Mouse (Mus musculus) embryonic facial prominence, embryonic 10.5 days (tissue): Measurements from ENCODE around the gene Renbp. TPM values are rescaled to one million over a fixed set of nuclear protein-coding genes. Genes with fewer than 3 reads are reported as not detected.

ENCODE experiments used
- DNase-seq: peaks from one replicate; pipeline ENCODE4 v3.0.0-alpha.2; 2017; ENCODE audit warnings: low spot score
- H3K27ac ChIP-seq: fragments of 300-500 bp; sonication (generic); replicated peaks from 2 replicates; pipeline ENCODE4 v1.5.1; 2016; ENCODE audit warnings: mild to moderate bottlenecking
- H3K27me3 ChIP-seq: fragments of 300-500 bp; sonication (generic); replicated peaks from 2 replicates; pipeline ENCODE4 v1.6.1; 2016; ENCODE audit warnings: low read depth, mild to moderate bottlenecking; ENCODE audit not compliant: poor library complexity, severe bottlenecking
- H3K36me3 ChIP-seq: fragments of 300-500 bp; sonication (generic); replicated peaks from 2 replicates; pipeline ENCODE4 v1.6.1; 2016; ENCODE audit warnings: mild to moderate bottlenecking, moderate library complexity
- H3K4me1 ChIP-seq: fragments of 300-500 bp; sonication (generic); 2 replicates; pipeline ENCODE4 v1.6.1; 2016
- H3K4me3 ChIP-seq: fragments of 300-500 bp; sonication (generic); 2 replicates; pipeline ENCODE4 v1.5.1; 2016; ENCODE audit warnings: mild to moderate bottlenecking, moderate library complexity
- H3K9me3 ChIP-seq: fragments of 300-500 bp; sonication (generic); 2 replicates; pipeline ENCODE4 v1.6.1; 2016; ENCODE audit warnings: mild to moderate bottlenecking
- WGBS: fragments of 180-500 bp; shearing (Covaris S2); methylation state at CpG from one replicate; pipeline ENCODE4 v1.1.7; 2016; 5-methylcytosine and 5-hydroxymethylcytosine counted together
- polyA plus RNA-seq: library from polyadenylated mRNA; unstranded; fragments of >200 nt; fragmentation: Nextera tagmentation; extraction: Ambion mirVana; gene quantifications from 2 replicates; pipeline ENCODE4 v1.2.1, GENCODE M21; 2016

Gene Renbp
- 22.4 and 23.3 TPM in 2 replicates for polyA plus RNA-seq

GRCm38 (mm10) chrX:73930402-73931062 is at the start of gene Renbp:
Renbp (minus strand) TSS chrX:73930850.
- no peaks in the 10 kb centered on the region for H3K36me3 ChIP-seq
- 41% methylated on average over 17 of the region's 17 CpGs for WGBS
- peak within 1 kb of the TSS; percentile 43 for H3K4me3 ChIP-seq
- H3K27ac ChIP-seq: no peak within 1 kb of the TSS
- no peaks in the 10 kb centered on the region for H3K9me3 ChIP-seq
- 0 out of 2 replicates have a peak, but pooled peaks cover 4% of the 10 kb centered on the region for H3K27me3 ChIP-seq
- H3K4me1 ChIP-seq: 0 out of 2 replicates have a peak, but pooled peaks cover 4% of the 10 kb centered on the region
- DNase-seq: peak; percentile 69

- no peak for DNase-seq
Measured at GRCm38 (mm10) chrX:73977783-73978182, 47.1 kb upstream of the Renbp start.

GRCm38 (mm10) chrX:73976283-73976682 is 45.6 kb upstream of the Renbp start:
- H3K9me3 ChIP-seq: no peaks in the 10 kb centered on the region
- no peaks in the 10 kb centered on the region for H3K27me3 ChIP-seq
- no peaks in the 10 kb centered on the region for H3K36me3 ChIP-seq
- no peak for DNase-seq
- WGBS: 86% methylated on average over 2 of the region's 2 CpGs
- H3K27ac ChIP-seq: no peak overlapping the region
- H3K4me3 ChIP-seq: no peak overlapping the region
- H3K4me1 ChIP-seq: no peaks in the 10 kb centered on the region

More at GRCm38 (mm10) chrX:73977783-73978182, 47.1 kb upstream of the Renbp start:
- Histone ChIP-seq H3K9me3 (no peaks in the 10 kb centered on the region), H3K27ac (no peak overlapping the region), H3K36me3 (no peaks in the 10 kb centered on the region), H3K27me3 (no peaks in the 10 kb centered on the region), H3K4me1 (no peaks in the 10 kb centered on the region), H3K4me3 (no peak overlapping the region)
- 71% methylated on average over 1 of the region's 1 CpGs for WGBS

- Histone ChIP-seq H3K4me3 (no peak overlapping the region), H3K27me3 (peaks cover 2% of the 10 kb centered on the region; the same call in 1 of the 2 replicates), H3K9me3 (no peaks in the 10 kb centered on the region), H3K27ac (no peak overlapping the region), H3K4me1 (0 out of 2 replicates have a peak, but pooled peaks cover 4% of the 10 kb centered on the region), H3K36me3 (no peaks in the 10 kb centered on the region)
- 79% methylated on average over 4 of the region's 4 CpGs for WGBS
- DNase-seq: no peak
Measured at GRCm38 (mm10) chrX:73972774-73973173, 42.1 kb upstream of the Renbp start.

- no peaks in the 10 kb centered on the region; the same call in 1 of the 2 replicates for H3K9me3 ChIP-seq
- H3K27me3 ChIP-seq: peaks cover 18% of the 10 kb centered on the region; the same call in 1 of the 2 replicates
- no peak overlapping the region for H3K4me3 ChIP-seq
- no peaks in the 10 kb centered on the region for H3K36me3 ChIP-seq
- H3K27ac ChIP-seq: no peak overlapping the region
- 0 out of 2 replicates have a peak, but pooled peaks cover 4% of the 10 kb centered on the region for H3K4me1 ChIP-seq
- DNase-seq: no peak
Measured at GRCm38 (mm10) chrX:73970781-73971180, 40.1 kb upstream of the Renbp start.

GRCm38 (mm10) chrX:73969729-73970128 is 39.1 kb upstream of the Renbp start:
- Histone ChIP-seq H3K27ac (no peak overlapping the region), H3K4me3 (no peak overlapping the region), H3K36me3 (no peaks in the 10 kb centered on the region), H3K27me3 (peaks cover 19% of the 10 kb centered on the region; the same call in 1 of the 2 replicates), H3K4me1 (peaks cover 4% of the 10 kb centered on the region; the same call in 1 of the 2 replicates), H3K9me3 (no peaks in the 10 kb centered on the region; the same call in 1 of the 2 replicates)
- no peak for DNase-seq
- 86% methylated on average over 2 of the region's 2 CpGs for WGBS

GRCm38 (mm10) chrX:73969167-73969566 is 38.5 kb upstream of the Renbp start:
- no peak overlapping the region for H3K4me3 ChIP-seq
- peaks cover 5% of the 10 kb centered on the region for H3K36me3 ChIP-seq
- no peak overlapping the region for H3K27ac ChIP-seq
- H3K27me3 ChIP-seq: peaks cover 25% of the 10 kb centered on the region; the same call in 1 of the 2 replicates
- peaks cover 10% of the 10 kb centered on the region for H3K4me1 ChIP-seq
- H3K9me3 ChIP-seq: no peaks in the 10 kb centered on the region; the same call in 1 of the 2 replicates
- DNase-seq: no peak
- WGBS: 79% methylated on average over 1 of the region's 1 CpGs

DNA sequence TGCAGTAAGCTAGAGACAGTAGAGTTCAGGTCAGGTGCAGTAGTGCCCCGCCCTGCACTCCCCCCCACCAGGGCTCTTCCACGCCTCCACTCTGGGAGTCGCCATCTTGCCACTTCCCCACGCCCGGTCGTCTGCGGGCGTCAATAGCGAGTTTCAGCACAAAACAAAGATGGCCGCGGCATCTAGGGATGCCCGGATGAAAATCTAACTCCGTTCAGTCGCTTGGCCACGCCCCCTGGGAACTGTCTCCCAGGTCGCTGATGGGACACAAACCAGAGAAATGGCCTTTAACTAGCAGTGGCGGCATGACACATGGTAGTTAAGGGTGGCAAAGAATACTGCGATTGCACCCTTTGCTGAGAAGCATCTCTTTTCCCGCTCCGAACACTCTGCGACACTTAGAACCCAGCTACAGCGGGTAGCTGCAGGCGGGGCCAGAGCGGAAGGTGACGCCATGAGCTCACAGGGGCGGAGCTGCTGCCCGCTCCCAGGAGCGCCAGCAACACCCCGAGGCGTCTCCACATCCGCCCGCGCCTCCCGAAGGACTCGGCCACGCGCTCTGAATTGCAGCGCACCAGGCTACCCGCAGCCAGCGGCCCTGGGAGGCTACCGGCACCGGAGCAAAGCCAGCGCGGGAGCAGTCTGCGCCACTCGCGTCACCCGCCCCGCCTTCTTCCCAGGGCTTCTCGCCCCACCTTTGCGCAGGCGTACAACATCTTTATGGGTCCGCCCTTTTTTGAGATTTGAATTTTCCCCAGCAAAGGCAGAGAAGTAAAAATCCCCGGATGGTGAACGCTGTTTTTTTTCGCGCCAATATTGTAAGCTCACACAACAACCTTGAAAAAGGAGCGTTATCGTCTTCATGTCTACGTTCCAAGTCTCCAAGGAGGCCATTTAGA is 36.8 kb upstream of the Renbp start:
- peak; percentile 90 for DNase-seq
- peak overlapping the region; percentile 96 for H3K27ac ChIP-seq
- H3K27me3 ChIP-seq: peaks cover 25% of the 10 kb centered on the region; the same call in 1 of the 2 replicates
- peaks cover 19% of the 10 kb centered on the region for H3K36me3 ChIP-seq
- H3K4me1 ChIP-seq: peaks cover 25% of the 10 kb centered on the region
- H3K4me3 ChIP-seq: peak overlapping the region; percentile 76
- H3K9me3 ChIP-seq: no peaks in the 10 kb centered on the region; the same call in 1 of the 2 replicates
- WGBS: 15% methylated on average over 60 of the region's 60 CpGs

DNA sequence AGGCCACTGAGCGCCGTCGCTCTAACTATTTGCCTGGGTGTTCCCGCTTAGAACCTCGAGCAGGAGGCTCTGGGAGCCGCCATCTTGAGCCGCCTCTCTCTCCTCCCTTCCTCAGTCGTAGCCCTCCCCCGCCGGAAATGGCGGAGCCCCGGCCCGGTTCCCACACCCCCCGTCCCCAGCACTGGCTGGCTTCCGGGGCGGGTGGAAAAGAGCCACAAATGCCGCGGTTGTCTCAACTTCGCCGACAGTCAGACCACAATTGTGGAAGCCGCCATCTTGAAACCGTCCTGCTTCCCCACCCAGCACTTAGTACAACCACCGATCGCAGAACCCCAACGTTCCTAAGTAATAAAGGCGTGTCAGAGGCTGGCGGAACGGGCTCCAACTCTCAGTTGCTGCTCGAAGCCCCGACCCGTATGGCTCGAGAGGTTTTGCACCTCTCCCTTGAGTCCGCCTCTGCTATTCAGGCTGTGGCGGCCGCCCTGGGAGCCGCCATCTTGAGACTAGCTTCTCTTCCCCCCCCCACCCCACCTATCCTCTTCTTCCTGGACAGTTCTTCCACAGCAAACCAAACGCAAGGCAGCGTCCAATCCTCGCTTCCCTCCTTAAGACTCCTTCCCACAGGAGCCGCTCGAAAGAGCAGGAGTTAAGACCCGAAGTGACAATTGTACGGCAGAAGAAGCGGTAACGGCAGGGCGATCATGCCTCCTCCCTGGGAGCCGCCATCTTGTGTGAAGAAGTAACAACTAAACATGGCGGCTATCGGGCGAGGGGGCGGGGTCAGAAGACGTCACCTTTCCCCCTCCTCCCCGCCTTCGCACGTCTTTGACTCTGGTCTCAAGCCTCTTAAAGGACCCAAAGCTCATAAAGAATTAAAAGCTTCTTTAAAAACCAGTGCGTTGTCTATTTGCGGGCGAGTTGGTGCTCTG is 35.9 kb upstream of the Renbp start, which contains the start of gene Hcfc1:
TSS of gene Hcfc1 (minus strand) at position 110 of the 929 bp plus-strand sequence.
- Histone ChIP-seq H3K27me3 (peaks cover 25% of the 10 kb centered on the region; the same call in 1 of the 2 replicates), H3K9me3 (no peaks in the 10 kb centered on the region; the same call in 1 of the 2 replicates), H3K4me3 (peak within 1 kb of the TSS; percentile 76), H3K4me1 (peaks cover 25% of the 10 kb centered on the region), H3K27ac (peak within 1 kb of the TSS; percentile 96), H3K36me3 (peaks cover 28% of the 10 kb centered on the region)
- peak; percentile 89 for DNase-seq
- 14% methylated on average over 58 of the region's 58 CpGs for WGBS

- DNase-seq: peak; percentile 39
- H3K36me3 ChIP-seq: peaks cover 40% of the 10 kb centered on the region
- peaks cover 25% of the 10 kb centered on the region for H3K4me1 ChIP-seq
- WGBS: 20% methylated on average over 20 of the region's 20 CpGs
- H3K4me3 ChIP-seq: peak overlapping the region; percentile 76
- no peaks in the 10 kb centered on the region; the same call in 1 of the 2 replicates for H3K9me3 ChIP-seq
- peak overlapping the region; percentile 96 for H3K27ac ChIP-seq
- H3K27me3 ChIP-seq: peaks cover 25% of the 10 kb centered on the region; the same call in 1 of the 2 replicates
Measured at GRCm38 (mm10) chrX:73965307-73965706, 34.7 kb upstream of the Renbp start.

- H3K4me1 ChIP-seq: peaks cover 25% of the 10 kb centered on the region
- peaks cover 49% of the 10 kb centered on the region for H3K36me3 ChIP-seq
- no peak for DNase-seq
- peak overlapping the region; percentile 76 for H3K4me3 ChIP-seq
- H3K27ac ChIP-seq: peak overlapping the region; percentile 96; the same call in 1 of the 2 replicates
- 55% methylated on average over 3 of the region's 3 CpGs for WGBS
- no peaks in the 10 kb centered on the region; the same call in 1 of the 2 replicates for H3K9me3 ChIP-seq
- peaks cover 27% of the 10 kb centered on the region; the same call in 1 of the 2 replicates for H3K27me3 ChIP-seq
Measured at GRCm38 (mm10) chrX:73964363-73964762, 33.7 kb upstream of the Renbp start.
